Mouse (Mus musculus) kidney, postnatal 25 days (tissue): ENCODE measurements at regions not wholly inside any gene's neighbourhood (a gene's known extent, or its start where the extent isn't known, plus 50 kb on each side); places are given as distances from the start of the nearest gene placed in this dataset.
A peak's percentile ranks its signal among the peaks of the same experiment; 100 is the strongest.

Experiments used
- DNase-seq, 2 experiments: peaks; one replicate each; pipeline ENCODE4 v3.0.0; 2021; ENCODE audit warnings: mixed read lengths in 2 of 2

GRCm38 (mm10) chr1:193751819-193752251 lies 381.7 kb upstream of the Camk1g start:
- DNase-seq, result no peak

- no peak for DNase-seq
Measured at GRCm38 (mm10) chr1:193750929-193751328, 380.8 kb upstream of the Camk1g start.

DNA sequence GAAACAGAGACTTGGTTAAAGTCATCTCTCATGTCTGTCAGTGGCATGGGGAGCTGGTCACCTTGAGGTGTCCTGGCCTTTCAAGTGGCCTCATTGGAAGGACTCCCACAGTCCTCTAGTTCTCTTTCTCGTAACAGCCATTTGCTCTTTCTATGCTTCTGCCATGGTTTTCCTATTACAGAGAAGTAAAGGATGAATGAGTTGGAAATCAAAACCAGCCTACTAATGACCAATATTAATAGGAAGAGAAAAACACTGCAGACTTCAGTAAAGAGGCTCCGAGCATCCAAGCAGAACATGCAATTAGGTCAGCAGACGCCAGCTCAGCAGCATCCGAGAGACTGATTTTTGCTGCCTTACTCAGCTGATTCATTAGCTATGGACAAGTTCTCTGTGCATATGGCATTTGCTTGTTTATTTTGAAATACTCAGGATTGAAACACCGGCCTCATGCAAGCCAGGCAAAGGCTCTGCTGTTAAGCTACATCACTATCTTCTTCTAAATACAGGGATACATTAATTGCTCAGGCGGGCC lies 377.4 kb upstream of the Camk1g start:
- no peak for DNase-seq

DNA sequence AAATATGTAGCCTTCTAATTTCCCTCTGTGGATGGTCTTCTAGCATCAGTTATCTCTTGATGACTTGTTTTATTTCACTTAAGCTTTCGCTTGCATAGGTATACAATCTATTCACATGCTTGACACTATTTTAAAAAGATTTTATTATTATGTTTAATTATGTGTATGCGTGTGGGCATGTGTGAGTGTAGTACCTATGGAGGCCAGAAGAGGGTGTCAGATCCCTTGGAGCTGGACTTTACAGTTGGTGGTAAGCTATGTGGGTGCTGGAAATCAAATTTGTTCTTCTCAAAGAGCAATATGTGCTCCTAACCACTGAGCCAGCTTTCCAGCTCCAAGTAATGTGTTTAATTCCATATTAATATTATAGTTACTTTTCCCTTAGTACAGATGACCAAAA lies 372.6 kb upstream of the Camk1g start:
- no peak for DNase-seq

- peak in 1 of 2 experiments; percentile 9 for DNase-seq
Measured at GRCm38 (mm10) chr1:193738821-193739220, 368.7 kb upstream of the Camk1g start.

DNA sequence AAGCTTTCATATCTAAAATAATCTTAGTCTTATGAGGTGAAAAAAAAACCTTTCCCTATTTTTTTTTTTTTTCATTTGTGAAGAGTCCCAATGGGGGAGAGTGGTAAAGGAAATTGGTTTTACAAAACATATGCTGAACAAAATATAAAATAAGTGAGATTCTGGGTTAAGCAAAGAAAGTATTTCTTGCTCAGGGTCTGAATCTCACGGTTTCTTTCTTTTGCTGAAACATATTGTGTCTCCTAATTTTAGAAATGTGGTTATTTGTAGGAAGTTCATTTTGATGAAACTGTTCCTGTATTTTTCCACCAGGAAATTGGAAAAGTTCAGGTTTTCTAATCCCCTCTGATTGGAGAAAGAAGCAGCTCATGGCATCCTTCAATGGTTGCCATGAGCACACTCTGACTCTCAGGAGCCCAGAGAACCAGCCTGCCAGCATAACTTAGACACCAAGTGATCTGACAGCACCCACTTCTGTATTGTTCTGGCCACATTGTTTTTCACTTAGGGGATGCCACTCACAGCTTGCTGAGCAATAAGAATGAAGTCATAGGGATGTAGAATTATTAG lies 365.9 kb upstream of the Camk1g start:
- DNase-seq, result no peak

DNA sequence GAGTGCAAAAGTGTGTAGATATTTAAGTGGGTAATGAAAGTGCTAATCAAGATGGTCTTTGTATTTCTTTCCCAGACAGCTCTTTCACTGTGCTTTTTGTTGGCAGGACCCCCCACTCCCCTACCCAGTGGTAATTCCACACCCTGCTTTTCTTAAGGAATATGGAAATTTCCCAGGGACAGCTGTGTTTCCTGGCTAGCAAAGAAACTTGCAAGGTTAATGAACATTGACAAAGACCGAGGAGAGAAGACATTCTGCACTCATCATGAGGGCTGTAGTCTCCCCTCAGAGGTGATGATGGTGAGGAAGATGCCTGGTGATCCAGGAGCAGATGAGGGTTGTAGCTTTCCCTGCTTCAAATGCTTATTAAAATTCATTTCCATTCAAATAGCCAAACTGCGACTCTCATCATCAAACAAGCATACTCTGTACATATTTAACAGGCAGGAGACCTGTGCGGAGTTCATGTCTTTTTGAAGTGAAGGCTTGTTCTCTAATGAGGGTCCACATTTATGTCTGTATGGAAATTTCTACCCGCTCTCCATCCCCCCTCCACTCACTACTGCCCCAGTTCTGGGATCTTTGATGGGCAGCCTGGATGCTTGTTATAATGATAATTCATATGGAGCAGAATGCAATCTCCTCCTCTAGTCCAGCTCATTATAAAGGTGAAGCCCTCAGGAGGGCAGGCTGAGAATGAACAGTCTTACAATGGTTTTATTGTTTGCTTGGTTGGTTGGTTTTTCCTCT lies 364.1 kb upstream of the Camk1g start:
- DNase-seq, result no peak

GRCm38 (mm10) chr1:193733402-193733801 lies 363.3 kb upstream of the Camk1g start:
- DNase-seq, result no peak

DNA sequence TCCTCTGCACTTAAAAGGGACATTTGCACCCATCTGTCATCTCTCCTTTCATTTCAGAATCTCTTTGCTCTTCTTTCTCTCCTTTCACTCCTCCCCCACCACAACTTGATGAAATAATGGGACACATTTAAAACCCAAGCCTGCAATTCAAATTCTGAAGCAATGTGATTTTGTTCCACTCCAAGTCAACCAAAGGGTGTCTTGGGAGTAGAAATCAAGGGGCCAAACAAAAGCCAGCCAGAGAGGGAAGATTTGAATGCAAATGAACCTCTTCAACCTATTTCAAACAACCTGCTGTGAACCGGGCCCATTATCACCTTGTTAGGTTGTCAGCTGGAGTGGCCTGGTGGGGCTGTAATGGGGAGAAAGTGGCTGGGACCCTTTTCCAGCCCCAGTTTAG lies 362.0 kb upstream of the Camk1g start:
- no peak for DNase-seq

- no peak for DNase-seq
Measured at GRCm38 (mm10) chr1:193721850-193722249, 351.8 kb upstream of the Camk1g start.

DNA sequence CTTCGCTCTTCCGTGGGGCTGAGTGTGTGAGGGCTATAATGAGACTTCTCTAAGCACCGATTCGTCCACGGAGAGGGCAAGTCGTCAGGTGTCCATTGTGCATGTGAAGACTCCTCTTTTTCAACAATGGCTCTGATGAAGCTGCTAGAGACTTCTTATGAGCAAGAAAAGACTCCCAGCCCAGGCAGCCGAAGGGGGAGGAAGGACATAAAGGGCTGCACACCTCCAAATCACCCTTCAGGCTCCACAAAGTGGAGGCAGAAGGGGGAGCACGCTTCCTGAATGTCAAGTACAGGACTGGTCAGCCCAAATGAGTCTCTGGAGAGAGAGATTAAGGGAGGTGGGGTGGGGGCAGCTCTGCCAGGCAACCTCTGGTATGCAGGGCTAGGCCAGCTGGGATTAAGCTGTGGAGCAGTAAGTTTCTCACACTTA lies 350.3 kb upstream of the Camk1g start:
- no peak for DNase-seq

- no peak for DNase-seq
Measured at GRCm38 (mm10) chr1:193715328-193715727, 345.2 kb upstream of the Camk1g start.

- DNase-seq, result no peak
Measured at GRCm38 (mm10) chr1:193714631-193715030, 344.5 kb upstream of the Camk1g start.

- DNase-seq, result no peak
Measured at GRCm38 (mm10) chr1:193705205-193705604, 335.1 kb upstream of the Camk1g start.

GRCm38 (mm10) chr1:193702707-193703419 lies 332.8 kb upstream of the Camk1g start:
- peak; percentile 31 to 54 for DNase-seq

- no peak for DNase-seq
Measured at GRCm38 (mm10) chr1:193700217-193700616, 330.1 kb upstream of the Camk1g start.

DNA sequence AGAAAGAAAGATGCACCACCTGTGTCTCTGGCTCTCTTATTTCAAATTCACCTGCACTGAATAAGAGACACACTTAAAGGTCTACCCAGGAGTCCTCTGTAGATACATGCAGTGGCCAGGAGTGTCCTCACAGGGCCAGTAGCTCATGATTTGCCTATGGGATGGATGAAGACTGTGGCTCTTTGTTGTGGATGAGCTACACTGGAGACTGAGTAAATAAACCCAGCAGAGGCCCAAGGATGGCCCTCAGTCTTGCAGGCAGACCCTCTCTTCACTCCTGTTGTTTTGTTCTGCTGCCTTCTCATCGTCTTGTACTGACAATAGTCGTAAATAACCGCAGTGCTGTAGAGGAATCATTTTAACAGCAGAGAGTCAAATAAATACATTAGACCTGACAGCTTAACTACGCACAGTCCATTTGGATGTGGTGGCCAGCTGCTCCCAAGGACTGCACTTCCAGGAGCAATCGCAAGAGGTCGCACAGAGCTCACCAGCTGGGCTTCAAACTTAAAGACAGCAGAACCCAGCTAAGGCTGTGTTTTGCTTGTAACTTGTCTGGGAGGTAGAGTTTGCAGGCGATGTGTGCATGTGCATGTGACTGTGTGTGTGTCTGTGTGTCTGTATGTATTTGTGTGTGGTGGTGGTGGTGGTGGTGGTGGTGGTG lies 328.6 kb upstream of the Camk1g start:
- peak; percentile 60 to 81 for DNase-seq

- DNase-seq, result no peak
Measured at GRCm38 (mm10) chr1:193697857-193698256, 327.8 kb upstream of the Camk1g start.

GRCm38 (mm10) chr1:193697001-193697400 lies 326.9 kb upstream of the Camk1g start:
- peak; percentile 18 to 69 for DNase-seq

GRCm38 (mm10) chr1:193692991-193693390 lies 322.9 kb upstream of the Camk1g start:
- peak; percentile 48 to 62 for DNase-seq

DNA sequence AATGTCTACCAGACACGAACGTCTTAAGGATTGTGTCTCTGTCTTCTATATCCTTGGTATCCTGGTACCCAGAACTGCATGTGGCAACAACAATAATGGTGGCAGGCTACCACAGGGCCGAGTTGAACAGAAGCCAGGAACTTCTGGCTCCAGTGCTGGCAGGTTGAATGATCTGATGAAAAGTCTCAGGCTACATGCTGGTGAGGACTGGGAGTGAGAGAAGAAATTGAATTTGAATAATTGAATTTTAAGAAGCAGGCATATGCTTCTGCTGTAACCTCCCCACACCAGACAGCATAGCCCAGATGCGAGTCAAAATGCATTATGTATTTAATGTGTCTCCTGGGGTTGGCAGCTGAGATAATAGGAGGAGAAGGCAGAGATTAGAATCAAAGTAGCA lies 319.5 kb upstream of the Camk1g start:
- no peak for DNase-seq

DNA sequence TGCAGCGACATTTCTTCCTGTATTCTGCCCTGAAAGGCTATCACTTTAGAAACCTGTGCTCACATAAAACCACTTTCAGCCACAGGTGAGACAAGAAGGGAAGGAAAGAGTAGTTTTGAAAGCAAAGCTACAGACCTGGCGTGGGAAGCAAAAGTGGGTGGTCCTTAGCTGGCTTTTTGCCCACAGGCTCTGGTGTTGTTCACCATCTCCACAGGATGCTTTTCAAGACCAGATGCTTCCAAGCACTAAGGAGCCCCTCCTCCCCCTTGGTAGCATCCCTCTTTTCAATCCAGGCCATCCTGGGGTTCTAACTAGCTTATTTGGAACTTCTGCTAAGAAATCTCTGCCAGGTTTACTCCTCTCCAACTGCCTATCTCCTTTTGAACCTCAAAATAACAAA lies 312.8 kb upstream of the Camk1g start:
- DNase-seq, result no peak

- DNase-seq, result no peak
Measured at GRCm38 (mm10) chr1:193678448-193678847, 308.4 kb upstream of the Camk1g start.
